Mouse (Mus musculus) embryo, embryonic 11 days (tissue): ENCODE results near the gene Macrod2.
"Not testable (repeated sequence)": the region's sequence is repeated elsewhere in the genome, so short reads cannot be mapped to it uniquely, and the experiment has no call there.

Experiments used
- DNase-seq: peaks from one replicate; pipeline ENCODE4 v3.0.0-alpha.2; 2015

Gene Macrod2

GRCm38 (mm10) chr2:140704146-140704545 is 309.0 kb downstream of the Macrod2 start:
- DNase-seq = peak; percentile 53

GRCm38 (mm10) chr2:140705278-140705677 is 310.2 kb downstream of the Macrod2 start:
- peak; percentile 68 for DNase-seq

GRCm38 (mm10) chr2:140707550-140707949 is 312.4 kb downstream of the Macrod2 start:
- no peak for DNase-seq

- no peak for DNase-seq
These were observed 320.7 kb downstream of the Macrod2 start for GRCm38 (mm10) chr2:140715822-140716221.

GRCm38 (mm10) chr2:140717407-140717806 is 322.3 kb downstream of the Macrod2 start:
- no peak for DNase-seq

- peak; percentile 13 for DNase-seq
These were observed 337.6 kb downstream of the Macrod2 start for GRCm38 (mm10) chr2:140732616-140733183.

- DNase-seq = no peak
These were observed 345.4 kb downstream of the Macrod2 start for GRCm38 (mm10) chr2:140740511-140740910.

- DNase-seq = not testable (repeated sequence)
These were observed 347.8 kb downstream of the Macrod2 start for GRCm38 (mm10) chr2:140742954-140743353.

- no peak for DNase-seq
These were observed 363.8 kb downstream of the Macrod2 start for GRCm38 (mm10) chr2:140758881-140759280.

- no peak for DNase-seq
These were observed 364.6 kb downstream of the Macrod2 start for GRCm38 (mm10) chr2:140759732-140760131.

GRCm38 (mm10) chr2:140760137-140760536 is 365.0 kb downstream of the Macrod2 start:
- DNase-seq = no peak

- DNase-seq = no peak
These were observed 368.2 kb downstream of the Macrod2 start for GRCm38 (mm10) chr2:140763076-140763891.

- DNase-seq = no peak
These were observed 374.4 kb downstream of the Macrod2 start for GRCm38 (mm10) chr2:140769473-140769872.

GRCm38 (mm10) chr2:140772825-140773224 is 377.7 kb downstream of the Macrod2 start:
- no peak for DNase-seq

- DNase-seq = no peak
These were observed 378.3 kb downstream of the Macrod2 start for GRCm38 (mm10) chr2:140773456-140773855.

GRCm38 (mm10) chr2:140774808-140775370 is 379.8 kb downstream of the Macrod2 start:
- DNase-seq = no peak

- no peak for DNase-seq
These were observed 380.5 kb downstream of the Macrod2 start for GRCm38 (mm10) chr2:140775448-140776101.

GRCm38 (mm10) chr2:140778212-140778611 is 383.1 kb downstream of the Macrod2 start:
- DNase-seq = no peak

GRCm38 (mm10) chr2:140783041-140783440 is 387.9 kb downstream of the Macrod2 start:
- no peak for DNase-seq

- no peak for DNase-seq
These were observed 389.5 kb downstream of the Macrod2 start for GRCm38 (mm10) chr2:140784626-140785025.

- DNase-seq = no peak
These were observed 395.3 kb downstream of the Macrod2 start for GRCm38 (mm10) chr2:140790363-140790762.

GRCm38 (mm10) chr2:140793886-140794608 is 398.9 kb downstream of the Macrod2 start:
- DNase-seq = no peak

- DNase-seq = no peak
These were observed 416.6 kb downstream of the Macrod2 start for GRCm38 (mm10) chr2:140811693-140812092.
